In genomic region chr11:51388892-51389340, GRCm38 (mm10) we compare ENCODE assay signal across 14 mouse cellular contexts.
DNase-seq lines count a peak whose midpoint lies in the region; ATAC-seq and TF ChIP-seq lines count a peak whose summit lies in the region.
"Had no signal": no experiment of that assay in that cellular context is flagged by ENCODE, and none has a peak within 500 bp of the region (broad histone marks: within the 10 kb centered on the region; RNA-seq: fewer than 3 reads in every experiment).

No protein-coding gene starts in this region.

- 19% methylated on average over 8 of the region's 8 CpGs for WGBS in lung, embryonic 14.5 days
- WGBS in embryonic facial prominence, embryonic 11.5 days: 37% methylated on average over 8 of the region's 8 CpGs
- 26% methylated on average over 8 of the region's 8 CpGs for WGBS in limb, embryonic 10.5 days
- WGBS in stomach, embryonic 16.5 days: 26% methylated on average over 8 of the region's 8 CpGs

- peaks cover 5% of the 10 kb centered on the region for H3K4me1 ChIP-seq in lung, embryonic 14.5 days (ENCODE audit: insufficient read depth)
- no peaks in the 10 kb centered on the region; the same call in 1 of the 2 replicates for H3K4me1 ChIP-seq in embryonic facial prominence, embryonic 11.5 days (ENCODE audit: control insufficient read depth, insufficient read depth, low read length)
- peaks cover 58% of the 10 kb centered on the region for H3K4me1 ChIP-seq in limb, embryonic 10.5 days
- H3K4me1 ChIP-seq in stomach, embryonic 16.5 days (ENCODE audit: control insufficient read depth, insufficient read depth, low read length): peaks cover 27% of the 10 kb centered on the region
- H3K4me1 ChIP-seq: midbrain, embryonic 12.5 days had no signal

- no peaks in the 10 kb centered on the region for H3K27me3 ChIP-seq in lung, embryonic 14.5 days (ENCODE audit: insufficient read depth, low read length)
- no peaks in the 10 kb centered on the region for H3K27me3 ChIP-seq in embryonic facial prominence, embryonic 11.5 days (ENCODE audit: control insufficient read depth, insufficient read depth, low read length)
- no peaks in the 10 kb centered on the region for H3K27me3 ChIP-seq in limb, embryonic 10.5 days (ENCODE audit: low read depth, poor library complexity, severe bottlenecking)
- no peaks in the 10 kb centered on the region for H3K27me3 ChIP-seq in stomach, embryonic 16.5 days (ENCODE audit: control insufficient read depth, insufficient read depth, low read length)
- H3K27me3 ChIP-seq: limb, embryonic 15.5 days; midbrain, embryonic 12.5 days had no signal

- H3K9me3 ChIP-seq in lung, embryonic 14.5 days (ENCODE audit: low read depth, low read length): no peaks in the 10 kb centered on the region
- no peaks in the 10 kb centered on the region for H3K9me3 ChIP-seq in embryonic facial prominence, embryonic 11.5 days (replicated peaks; ENCODE audit: control insufficient read depth, low read length)
- H3K9me3 ChIP-seq in limb, embryonic 10.5 days (replicated peaks): no peaks in the 10 kb centered on the region
- no peaks in the 10 kb centered on the region for H3K9me3 ChIP-seq in stomach, embryonic 16.5 days (replicated peaks; ENCODE audit: control insufficient read depth, low read length)
- H3K9me3 ChIP-seq: limb, embryonic 15.5 days; midbrain, embryonic 12.5 days had no signal

- H3K27ac ChIP-seq in lung, embryonic 14.5 days (ENCODE audit: low read depth): no peak overlapping the region
- H3K27ac ChIP-seq in embryonic facial prominence, embryonic 11.5 days (replicated peaks; ENCODE audit: low read depth, low read length): no peak overlapping the region
- H3K27ac ChIP-seq in limb, embryonic 10.5 days: peak overlapping the region; percentile 84
- H3K27ac ChIP-seq in stomach, embryonic 16.5 days (ENCODE audit: low read length): 0 out of 2 replicates have a peak overlapping the region, but pooled peaks have one; percentile 67
- H3K27ac ChIP-seq: midbrain, embryonic 12.5 days had no signal

- no peak for TF ChIP-seq CTCF in lung, embryonic 14.5 days (IDR thresholded peaks at IDR 0.05; ENCODE audit: low read depth)

- no peaks in the 10 kb centered on the region for H3K36me3 ChIP-seq in lung, embryonic 14.5 days (ENCODE audit: insufficient read depth)
- no peaks in the 10 kb centered on the region for H3K36me3 ChIP-seq in embryonic facial prominence, embryonic 11.5 days (replicated peaks; ENCODE audit: control insufficient read depth, insufficient read depth, low read depth, low read length)
- no peaks in the 10 kb centered on the region for H3K36me3 ChIP-seq in limb, embryonic 10.5 days
- no peaks in the 10 kb centered on the region for H3K36me3 ChIP-seq in stomach, embryonic 16.5 days (ENCODE audit: control insufficient read depth, insufficient read depth, low read length)
- H3K36me3 ChIP-seq: limb, embryonic 15.5 days; midbrain, embryonic 12.5 days had no signal

- no peak overlapping the region for H3K4me3 ChIP-seq in lung, embryonic 14.5 days (ENCODE audit: low read depth, low read length)
- no peak overlapping the region for H3K4me3 ChIP-seq in embryonic facial prominence, embryonic 11.5 days (ENCODE audit: low read depth, low read length)
- H3K4me3 ChIP-seq in limb, embryonic 10.5 days: peak overlapping the region; percentile 18
- H3K4me3 ChIP-seq in stomach, embryonic 16.5 days (replicated peaks; ENCODE audit: low read length): no peak overlapping the region
- H3K4me3 ChIP-seq: midbrain, embryonic 12.5 days had no signal

- no peak overlapping the region for H3K9ac ChIP-seq in lung, embryonic 14.5 days
- H3K9ac ChIP-seq in embryonic facial prominence, embryonic 11.5 days (replicated peaks; ENCODE audit: low read length): no peak overlapping the region
- no peak overlapping the region for H3K9ac ChIP-seq in stomach, embryonic 16.5 days (ENCODE audit: low read length)
- H3K9ac ChIP-seq: limb, embryonic 15.5 days; midbrain, embryonic 12.5 days had no signal

- ATAC-seq in lung, embryonic 14.5 days (ENCODE audit: insufficient read depth): peak; percentile 51; the same call in 1 of the 2 replicates
- 0 out of 2 replicates have a peak, but pooled peaks have one; percentile 60 for ATAC-seq in embryonic facial prominence, embryonic 11.5 days (replicated peaks; ENCODE audit: insufficient number of reproducible peaks, low FRiP score, low TSS enrichment, low read depth)
- peak; percentile 81 for ATAC-seq in stomach, embryonic 16.5 days (ENCODE audit: insufficient read depth, low FRiP score)
- no peak for ATAC-seq in monocyte, adult 5-6 weeks (replicated peaks; ENCODE audit: insufficient number of reproducible peaks, low FRiP score, low TSS enrichment, poor library complexity, severe bottlenecking)

- DNase-seq in lung, embryonic 14.5 days: peak; percentile 45
- DNase-seq in lung, postnatal 4 days: no peak
- peak; percentile 57 for DNase-seq in embryonic facial prominence, embryonic 11.5 days (ENCODE audit: low spot score)
- no peak for DNase-seq in limb, embryonic 10.5 days (ENCODE audit: low spot score)
- no peak for DNase-seq in frontal cortex, postnatal 36 days (ENCODE audit: low spot score in 2 of 2)
- DNase-seq: adrenal gland, postnatal 36 days; cerebellum, postnatal 25 days; kidney, postnatal 25 days; lung, adult 18-20 months; retina, postnatal 1 day had no signal

- H3K4me2 ChIP-seq in lung, embryonic 14.5 days: no peak overlapping the region
- no peak overlapping the region for H3K4me2 ChIP-seq in embryonic facial prominence, embryonic 11.5 days (ENCODE audit: low read depth, low read length)
- H3K4me2 ChIP-seq in stomach, embryonic 16.5 days (ENCODE audit: low read depth, low read length): no peak overlapping the region
- H3K4me2 ChIP-seq: midbrain, embryonic 12.5 days had no signal

Comparison
In these comparisons a context has a peak if more than half of its experiments do, and no peak if none do; other contexts are left out.
1. DNase-seq: peak in lung, embryonic 14.5 days (single experiment) and embryonic facial prominence, embryonic 11.5 days (single experiment); none in lung, postnatal 4 days (0 of 2), limb, embryonic 10.5 days (single experiment) and frontal cortex, postnatal 36 days (0 of 2).
2. H3K27ac ChIP-seq: peak in limb, embryonic 10.5 days (single experiment) and stomach, embryonic 16.5 days (single experiment); none in lung, embryonic 14.5 days (single experiment) and embryonic facial prominence, embryonic 11.5 days (single experiment).